Mouse (Mus musculus): ENCODE data around the gene Ksr1.

DNA sequence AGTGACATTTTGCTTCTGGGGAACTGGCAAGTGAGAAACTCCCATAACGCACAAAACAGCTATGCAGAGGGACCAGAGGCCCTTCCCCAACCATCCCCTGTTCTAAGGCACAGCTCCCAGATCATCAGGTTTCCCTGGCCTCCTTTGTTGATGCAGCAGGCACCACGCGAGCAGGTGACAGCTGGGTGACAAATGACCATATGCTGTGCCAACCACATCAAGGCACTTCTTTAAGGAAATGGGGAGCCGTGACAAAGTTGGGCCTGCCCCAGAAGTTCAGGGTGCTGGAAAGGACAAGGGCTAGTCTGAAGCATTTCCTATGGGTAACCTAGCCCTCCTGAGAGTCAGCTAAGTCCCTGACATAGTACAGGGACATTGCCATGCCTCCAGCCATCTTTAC is 89.3 kb downstream of the Ksr1 start:
- TF ChIP-seq CTCF (IDR thresholded peaks at IDR 0.05; ENCODE audit: low read depth, low read length), result no peak
- no peak for TF ChIP-seq POLR2A (IDR thresholded peaks at IDR 0.05; ENCODE audit: extremely low read depth, insufficient read depth, low read length)

Data from liver, adult 2 months (tissue).